Mouse (Mus musculus) kidney, embryonic 16.5 days (tissue): Measurements from ENCODE around the gene Mecr. TPM values are rescaled to one million over a fixed set of nuclear protein-coding genes. Genes with fewer than 3 reads are reported as not detected.
A peak's percentile ranks its signal among the peaks of the same experiment; 100 is the strongest.
"Not testable (repeated sequence)": the region's sequence is repeated elsewhere in the genome, so short reads cannot be mapped to it uniquely, and the experiment has no call there.

ENCODE experiments used
- ATAC-seq: fragments of 200-750 bp; cut with Nextera tagmentation; 2 replicates; pipeline ENCODE4 v1.8.0; 2017; ENCODE audit warnings: moderate TSS enrichment; ENCODE audit not compliant: low FRiP score, low TSS enrichment
- H3K27ac ChIP-seq: fragments of 300-500 bp; sonication (generic); 2 replicates; pipeline ENCODE4 v1.5.1; 2014; ENCODE audit warnings: low read length
- H3K27me3 ChIP-seq: fragments of 300-500 bp; sonication (generic); 2 replicates; pipeline ENCODE4 v1.6.1; 2014; ENCODE audit warnings: low read length, control low read depth, mixed read lengths; ENCODE audit not compliant: insufficient read depth
- H3K36me3 ChIP-seq: fragments of 300-500 bp; sonication (generic); 2 replicates; pipeline ENCODE4 v1.6.1; 2014; ENCODE audit warnings: low read length, control low read depth, mixed read lengths; ENCODE audit not compliant: insufficient read depth
- H3K4me1 ChIP-seq: fragments of 300-500 bp; sonication (generic); 2 replicates; pipeline ENCODE4 v1.6.1; 2014; ENCODE audit warnings: low read length, control low read depth, mixed read lengths; ENCODE audit not compliant: insufficient read depth
- H3K4me2 ChIP-seq: fragments of 300-500 bp; sonication (generic); replicated peaks from 2 replicates; pipeline ENCODE4 v1.6.1; 2014; ENCODE audit warnings: low read depth, low read length
- H3K4me3 ChIP-seq: fragments of 300-500 bp; sonication (generic); 2 replicates; pipeline ENCODE4 v1.5.1; 2014; ENCODE audit warnings: mild to moderate bottlenecking, low read length
- H3K9ac ChIP-seq: fragments of 300-500 bp; sonication (generic); replicated peaks from 2 replicates; pipeline ENCODE4 v1.6.1; 2014; ENCODE audit warnings: low read length
- H3K9me3 ChIP-seq: fragments of 300-500 bp; sonication (generic); 2 replicates; pipeline ENCODE4 v1.6.1; 2016; ENCODE audit warnings: low read length, control low read depth
- WGBS: fragments of 180-500 bp; shearing (Covaris S2); extraction: QIAGEN DNeasy Blood & Tissue Kit; methylation state at CpG from one replicate; pipeline ENCODE4 v1.1.7; 2014; 5-methylcytosine and 5-hydroxymethylcytosine counted together
- polyA plus RNA-seq: library from polyadenylated mRNA; unstranded; fragments of >200 nt; fragmentation: Nextera tagmentation; extraction: Ambion mirVana; gene quantifications from 2 replicates; pipeline ENCODE4 v1.2.1, GENCODE M21; 2015

The Mecr gene
- 53.8 and 55.4 TPM in 2 replicates for polyA plus RNA-seq

GRCm38 (mm10) chr4:131843290-131843743 lies at the start of gene Mecr:
Gene Mecr, plus strand, starts transcription at chr4:131843470.
- H3K9ac ChIP-seq = peak within 1 kb of the TSS; percentile 79
- WGBS = under 1% methylated on average over 36 of the region's 37 CpGs

GRCm38 (mm10) chr4:131796312-131797080 lies 46.8 kb upstream of the Mecr start:
- H3K36me3 ChIP-seq = peaks cover 6% of the 10 kb centered on the region; the same call in 1 of the 2 replicates
- no peak overlapping the region for H3K9ac ChIP-seq
- H3K9me3 ChIP-seq = no peaks in the 10 kb centered on the region
- H3K4me3 ChIP-seq = no peak overlapping the region
- ATAC-seq = no peak
- H3K27ac ChIP-seq = no peak overlapping the region
- 72% methylated on average over 14 of the region's 14 CpGs for WGBS
- no peaks in the 10 kb centered on the region for H3K27me3 ChIP-seq
- H3K4me2 ChIP-seq = no peak overlapping the region
- H3K4me1 ChIP-seq = no peaks in the 10 kb centered on the region; the same call in 1 of the 2 replicates

More at GRCm38 (mm10) chr4:131843290-131843743, at the start of gene Mecr:
- H3K9me3 ChIP-seq = no peaks in the 10 kb centered on the region
- no peaks in the 10 kb centered on the region; the same call in 1 of the 2 replicates for H3K27me3 ChIP-seq
- peak within 1 kb of the TSS; percentile 73 for H3K4me3 ChIP-seq
- H3K36me3 ChIP-seq = no peaks in the 10 kb centered on the region
- H3K27ac ChIP-seq = no peak within 1 kb of the TSS
- peak; percentile 85 for ATAC-seq
- H3K4me2 ChIP-seq = peak within 1 kb of the TSS; percentile 66
- H3K4me1 ChIP-seq = peaks cover 15% of the 10 kb centered on the region

DNA sequence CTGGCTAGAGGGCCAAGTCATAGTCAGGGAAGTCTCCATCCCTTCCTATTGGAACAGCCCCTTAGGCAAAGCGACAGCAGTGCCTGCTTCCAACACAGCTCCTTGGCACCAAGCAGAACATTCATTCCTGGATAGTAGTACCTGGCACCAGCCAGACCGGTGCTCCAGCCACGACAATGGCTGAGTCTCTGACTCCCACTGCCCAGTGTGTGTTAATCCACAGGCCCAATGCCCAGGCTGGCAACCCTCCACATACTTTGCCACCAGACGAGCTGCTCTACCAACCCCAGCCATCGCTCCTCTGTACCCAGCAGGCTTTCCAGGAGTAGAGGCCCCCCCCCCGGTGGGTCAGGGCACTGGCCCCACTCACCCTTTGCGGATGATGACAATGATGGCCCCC lies 45.8 kb upstream of the Mecr start:
- peaks cover 6% of the 10 kb centered on the region; the same call in 1 of the 2 replicates for H3K36me3 ChIP-seq
- H3K4me1 ChIP-seq = no peaks in the 10 kb centered on the region; the same call in 1 of the 2 replicates
- no peak overlapping the region for H3K9ac ChIP-seq
- H3K27me3 ChIP-seq = no peaks in the 10 kb centered on the region
- H3K4me3 ChIP-seq = no peak overlapping the region
- H3K27ac ChIP-seq = no peak overlapping the region
- ATAC-seq = no peak
- H3K4me2 ChIP-seq = no peak overlapping the region
- H3K9me3 ChIP-seq = no peaks in the 10 kb centered on the region
- WGBS = 84% methylated on average over 7 of the region's 7 CpGs

- no peak overlapping the region for H3K9ac ChIP-seq
- H3K27me3 ChIP-seq = no peaks in the 10 kb centered on the region
- peaks cover 6% of the 10 kb centered on the region; the same call in 1 of the 2 replicates for H3K36me3 ChIP-seq
- H3K9me3 ChIP-seq = no peaks in the 10 kb centered on the region
- H3K4me3 ChIP-seq = no peak overlapping the region
- H3K27ac ChIP-seq = no peak overlapping the region
- 77% methylated on average over 12 of the region's 12 CpGs for WGBS
- no peak overlapping the region for H3K4me2 ChIP-seq
- no peak for ATAC-seq
- peaks cover 2% of the 10 kb centered on the region; the same call in 1 of the 2 replicates for H3K4me1 ChIP-seq
These were observed 45.4 kb upstream of the Mecr start for GRCm38 (mm10) chr4:131797920-131798319.

- Histone ChIP-seq H3K4me1 (peaks cover 12% of the 10 kb centered on the region), H3K27ac (no peak overlapping the region), H3K9ac (no peak overlapping the region), H3K4me2 (no peak overlapping the region), H3K27me3 (no peaks in the 10 kb centered on the region), H3K9me3 (no peaks in the 10 kb centered on the region), H3K36me3 (peaks cover 6% of the 10 kb centered on the region; the same call in 1 of the 2 replicates), H3K4me3 (no peak overlapping the region)
- WGBS = 75% methylated on average over 3 of the region's 4 CpGs
- no peak for ATAC-seq
These were observed 44.3 kb upstream of the Mecr start for GRCm38 (mm10) chr4:131798968-131799367.

DNA sequence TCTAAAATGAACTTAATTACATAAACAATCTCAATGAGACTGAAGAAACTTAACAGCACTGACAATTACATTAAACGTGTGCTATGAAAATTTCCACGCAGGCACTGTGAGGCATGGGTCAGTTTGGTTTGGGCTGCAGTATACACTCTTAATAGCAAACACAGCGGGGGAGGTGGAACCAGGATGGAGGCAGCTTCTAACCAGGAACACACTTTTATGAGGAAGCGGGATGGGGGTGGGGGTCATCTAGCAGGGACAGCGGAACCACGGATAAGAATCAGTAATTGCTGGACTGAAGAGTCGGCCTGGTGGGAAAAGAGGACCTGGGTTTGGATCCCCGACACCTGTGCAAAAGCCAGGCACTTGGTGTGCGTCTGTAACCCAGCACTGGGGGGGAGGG lies 39.4 kb upstream of the Mecr start:
- ATAC-seq = no peak
- no peak overlapping the region for H3K4me3 ChIP-seq
- H3K27me3 ChIP-seq = no peaks in the 10 kb centered on the region
- H3K4me2 ChIP-seq = no peak overlapping the region
- no peaks in the 10 kb centered on the region for H3K36me3 ChIP-seq
- H3K27ac ChIP-seq = peak overlapping the region; percentile 75
- H3K9ac ChIP-seq = no peak overlapping the region; the same call in 1 of the 2 replicates
- peaks cover 14% of the 10 kb centered on the region for H3K4me1 ChIP-seq
- 44% methylated on average over 9 of the region's 9 CpGs for WGBS
- H3K9me3 ChIP-seq = no peaks in the 10 kb centered on the region

GRCm38 (mm10) chr4:131804732-131805131 lies 38.5 kb upstream of the Mecr start:
- not testable (repeated sequence) for H3K9me3 ChIP-seq, H3K27me3 ChIP-seq, H3K27ac ChIP-seq, H3K36me3 ChIP-seq, H3K9ac ChIP-seq, H3K4me2 ChIP-seq, H3K4me3 ChIP-seq
- H3K4me1 ChIP-seq = peaks cover 14% of the 10 kb centered on the region
- WGBS = 100% methylated on average over 5 of the region's 6 CpGs
- peak; percentile 73; the same call in 1 of the 2 replicates for ATAC-seq

DNA sequence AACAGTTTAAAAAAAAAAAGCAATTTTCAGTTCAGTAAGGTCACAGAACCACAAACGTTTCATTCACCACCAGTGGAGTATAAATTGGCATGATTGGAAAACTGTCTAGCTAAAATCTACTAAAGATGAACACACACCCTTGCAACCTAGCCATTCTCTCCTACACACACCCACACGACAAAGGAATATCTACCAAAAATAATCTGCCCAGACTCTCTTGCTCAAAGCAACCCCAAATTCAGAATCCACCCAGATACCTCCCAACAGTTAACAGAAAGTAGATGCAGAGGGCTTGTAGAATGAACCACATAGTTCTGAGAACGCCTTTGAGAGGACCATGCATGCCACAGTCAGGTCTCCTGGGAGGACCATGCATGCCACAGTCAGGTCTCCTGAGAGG lies 38.0 kb upstream of the Mecr start:
- no peak for ATAC-seq
- 65% methylated on average over 3 of the region's 3 CpGs for WGBS
- Histone ChIP-seq H3K4me2 (no peak overlapping the region), H3K9ac (no peak overlapping the region), H3K36me3 (no peaks in the 10 kb centered on the region), H3K27me3 (no peaks in the 10 kb centered on the region), H3K27ac (no peak overlapping the region), H3K4me3 (no peak overlapping the region), H3K4me1 (peaks cover 14% of the 10 kb centered on the region), H3K9me3 (no peaks in the 10 kb centered on the region)

GRCm38 (mm10) chr4:131812458-131812857 lies 30.8 kb upstream of the Mecr start:
- Histone ChIP-seq H3K9ac (no peak overlapping the region), H3K27ac (peak overlapping the region; percentile 20)

DNA sequence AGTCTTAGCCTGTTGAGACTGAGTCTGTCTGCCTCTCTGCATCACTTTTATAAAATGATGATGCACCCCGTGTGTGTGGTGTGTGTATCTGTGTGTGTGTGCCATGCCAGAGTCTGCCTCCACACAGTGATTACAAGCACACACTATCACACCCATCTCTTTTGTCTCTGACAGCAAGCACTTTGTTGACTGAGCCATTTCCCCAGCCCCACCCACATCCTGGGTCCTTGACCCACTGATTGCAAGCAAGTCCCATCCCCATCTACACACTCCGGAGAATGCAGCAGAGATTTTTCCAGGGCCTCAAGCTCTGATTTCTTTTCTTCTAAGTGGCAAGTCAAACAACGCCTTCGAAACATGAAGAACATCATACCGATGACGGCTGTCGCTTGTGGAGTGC lies 29.5 kb upstream of the Mecr start:
- 89% methylated on average over 7 of the region's 7 CpGs for WGBS
- no peak overlapping the region for H3K27ac ChIP-seq
- no peak for ATAC-seq
- H3K4me1 ChIP-seq = 0 out of 2 replicates have a peak, but pooled peaks cover 5% of the 10 kb centered on the region
- no peaks in the 10 kb centered on the region for H3K9me3 ChIP-seq
- H3K9ac ChIP-seq = no peak overlapping the region
- H3K4me3 ChIP-seq = no peak overlapping the region
- no peaks in the 10 kb centered on the region for H3K27me3 ChIP-seq
- H3K36me3 ChIP-seq = no peaks in the 10 kb centered on the region
- H3K4me2 ChIP-seq = no peak overlapping the region

More at GRCm38 (mm10) chr4:131812458-131812857, 30.8 kb upstream of the Mecr start:
- 0 out of 2 replicates have a peak, but pooled peaks cover 5% of the 10 kb centered on the region for H3K4me1 ChIP-seq
- H3K27me3 ChIP-seq = no peaks in the 10 kb centered on the region
- no peak for ATAC-seq
- H3K9me3 ChIP-seq = no peaks in the 10 kb centered on the region
- no peak overlapping the region for H3K4me2 ChIP-seq
- no peak overlapping the region for H3K4me3 ChIP-seq
- H3K36me3 ChIP-seq = no peaks in the 10 kb centered on the region
- WGBS = 57% methylated on average over 11 of the region's 11 CpGs
